Mouse (Mus musculus) forebrain, postnatal 0 days (tissue): ENCODE measurements around the gene Ehd1. TPM values are rescaled to one million over a fixed set of nuclear protein-coding genes. Genes with fewer than 3 reads are reported as not detected.
A peak's percentile ranks its signal among the peaks of the same experiment; 100 is the strongest.

ENCODE experiments used
- ATAC-seq: fragments of 200-750 bp; cut with Nextera tagmentation; 2 replicates; pipeline ENCODE4 v1.8.0; 2017; ENCODE audit warnings: mild to moderate bottlenecking, moderate library complexity
- DNase-seq: peaks from one replicate; pipeline ENCODE4 v3.0.0-alpha.2; 2015
- H3K27ac ChIP-seq: fragments of 300-500 bp; sonication (generic); 2 replicates; pipeline ENCODE4 v1.5.1; 2014; ENCODE audit warnings: low read depth, mild to moderate bottlenecking, antibody characterized with exemption, low read length, moderate library complexity, mixed read lengths
- H3K27me3 ChIP-seq: fragments of 300-500 bp; sonication (generic); 2 replicates; pipeline ENCODE4 v1.6.1; 2014; ENCODE audit warnings: mild to moderate bottlenecking, low read length, mixed read lengths; ENCODE audit not compliant: insufficient read depth
- H3K36me3 ChIP-seq: fragments of 300-500 bp; sonication (generic); 2 replicates; pipeline ENCODE4 v1.6.1; 2014; ENCODE audit warnings: mild to moderate bottlenecking, moderate library complexity; ENCODE audit not compliant: insufficient read depth
- H3K4me1 ChIP-seq: fragments of 300-500 bp; sonication (generic); 2 replicates; pipeline ENCODE4 v1.6.1; 2014; ENCODE audit warnings: antibody characterized with exemption; ENCODE audit not compliant: insufficient read depth
- H3K4me2 ChIP-seq: fragments of 300-500 bp; sonication (generic); 2 replicates; pipeline ENCODE4 v1.6.1; 2014; ENCODE audit warnings: low read depth, mild to moderate bottlenecking, moderate library complexity
- H3K4me3 ChIP-seq: fragments of 300-500 bp; sonication (generic); 2 replicates; pipeline ENCODE4 v1.5.1; 2014; ENCODE audit warnings: low read depth, low read length, mixed read lengths
- H3K9ac ChIP-seq: fragments of 300-500 bp; sonication (generic); 2 replicates; pipeline ENCODE4 v1.6.1; 2014; ENCODE audit warnings: mild to moderate bottlenecking
- H3K9me3 ChIP-seq: fragments of 300-500 bp; sonication (generic); 2 replicates; pipeline ENCODE4 v1.6.1; 2016; ENCODE audit warnings: low read length
- CTCF ChIP-seq: sonication (generic); IDR thresholded peaks from 2 replicates; pipeline ENCODE4 v1.5.1; 2016; ENCODE audit warnings: antibody characterized with exemption, control low read depth, low read depth
- WGBS: fragments of 180-500 bp; shearing (Covaris S2); extraction: QIAGEN DNeasy Blood & Tissue Kit; methylation state at CpG from one replicate; pipeline ENCODE4 v1.1.7; 2014; 5-methylcytosine and 5-hydroxymethylcytosine counted together
- polyA plus RNA-seq: library from polyadenylated mRNA; unstranded; fragments of >200 nt; fragmentation: Nextera tagmentation; extraction: Ambion mirVana; gene quantifications from 2 replicates; pipeline ENCODE4 v1.2.1, GENCODE M21; 2015
- total RNA-seq: library from RNA; depleted of rRNA; stranded (reverse); fragments of >200 nt; gene quantifications from 2 replicates; pipeline ENCODE4 v1.2.3, GENCODE M21; 2014

Gene Ehd1
- total and polyA plus RNA-seq, 2 experiments from 2014 or later, result 75.4 to 120 TPM

GRCm38 (mm10) chr19:6340524-6341452 lies 64.3 kb downstream of the Ehd1 start, which contains the start of gene Map4k2:
Map4k2 (plus strand) TSS chr19:6341135.
- 7% methylated on average over 71 of the region's 72 CpGs for WGBS

GRCm38 (mm10) chr19:6341453-6342077 lies 65.0 kb downstream of the Ehd1 start:
- peak overlapping the region; percentile 53 for H3K9ac ChIP-seq
- H3K9me3 ChIP-seq, result no peaks in the 10 kb centered on the region
- peak overlapping the region; percentile 93 for H3K4me2 ChIP-seq
- H3K4me3 ChIP-seq, result peak overlapping the region; percentile 50
- H3K27ac ChIP-seq, result no peak overlapping the region
- peaks cover 70% of the 10 kb centered on the region for H3K36me3 ChIP-seq
- no peaks in the 10 kb centered on the region for H3K27me3 ChIP-seq
- DNase-seq, result no peak
- WGBS, result 15% methylated on average over 23 of the region's 23 CpGs
- TF ChIP-seq CTCF, result no peak
- H3K4me1 ChIP-seq, result peaks cover 3% of the 10 kb centered on the region; the same call in 1 of the 2 replicates
- no peak for ATAC-seq

More at GRCm38 (mm10) chr19:6340524-6341452, 64.3 kb downstream of the Ehd1 start, which contains the start of gene Map4k2:
- Histone ChIP-seq H3K27me3 (no peaks in the 10 kb centered on the region), H3K4me1 (peaks cover 10% of the 10 kb centered on the region; the same call in 1 of the 2 replicates), H3K27ac (no peak within 1 kb of the TSS; the same call in 1 of the 2 replicates), H3K9ac (peak within 1 kb of the TSS; percentile 53), H3K4me3 (peak within 1 kb of the TSS; percentile 50), H3K36me3 (peaks cover 63% of the 10 kb centered on the region), H3K4me2 (peak within 1 kb of the TSS; percentile 93), H3K9me3 (no peaks in the 10 kb centered on the region)
- peak; percentile 65 for ATAC-seq
- TF ChIP-seq CTCF, result no peak; the same call in 1 of the 2 replicates
- DNase-seq, result peak; percentile 53

- ATAC-seq (no peak), DNase-seq (no peak)
- no peak overlapping the region for H3K27ac ChIP-seq
- no peak overlapping the region for H3K4me2 ChIP-seq
- peaks cover 73% of the 10 kb centered on the region for H3K36me3 ChIP-seq
- H3K4me1 ChIP-seq, result no peaks in the 10 kb centered on the region
- no peak overlapping the region for H3K9ac ChIP-seq
- no peaks in the 10 kb centered on the region for H3K9me3 ChIP-seq
- TF ChIP-seq CTCF, result no peak
- H3K4me3 ChIP-seq, result no peak overlapping the region
- WGBS, result 77% methylated on average over 5 of the region's 5 CpGs
- no peaks in the 10 kb centered on the region for H3K27me3 ChIP-seq
Measured at GRCm38 (mm10) chr19:6342276-6342933, 65.9 kb downstream of the Ehd1 start.

GRCm38 (mm10) chr19:6343066-6343925 lies 66.8 kb downstream of the Ehd1 start:
- H3K4me1 ChIP-seq, result no peaks in the 10 kb centered on the region
- TF ChIP-seq CTCF, result no peak

GRCm38 (mm10) chr19:6343996-6344395 lies 67.5 kb downstream of the Ehd1 start:
- no peaks in the 10 kb centered on the region for H3K4me1 ChIP-seq
- DNase-seq, result no peak
- H3K4me2 ChIP-seq, result no peak overlapping the region
- ATAC-seq, result no peak
- H3K4me3 ChIP-seq, result no peak overlapping the region
- H3K9ac ChIP-seq, result no peak overlapping the region
- WGBS, result 88% methylated on average over 5 of the region's 5 CpGs
- H3K27me3 ChIP-seq, result no peaks in the 10 kb centered on the region
- no peaks in the 10 kb centered on the region for H3K9me3 ChIP-seq
- no peak for TF ChIP-seq CTCF
- H3K36me3 ChIP-seq, result peaks cover 66% of the 10 kb centered on the region
- H3K27ac ChIP-seq, result no peak overlapping the region

More at GRCm38 (mm10) chr19:6343066-6343925, 66.8 kb downstream of the Ehd1 start:
- Histone ChIP-seq H3K36me3 (peaks cover 72% of the 10 kb centered on the region), H3K9ac (no peak overlapping the region), H3K27ac (no peak overlapping the region), H3K27me3 (no peaks in the 10 kb centered on the region), H3K4me2 (no peak overlapping the region), H3K4me3 (no peak overlapping the region), H3K9me3 (no peaks in the 10 kb centered on the region)
- DNase-seq, result no peak
- no peak for ATAC-seq
- 89% methylated on average over 19 of the region's 19 CpGs for WGBS

GRCm38 (mm10) chr19:6346023-6346422 lies 69.5 kb downstream of the Ehd1 start:
- ATAC-seq, result no peak
- Histone ChIP-seq H3K9ac (no peak overlapping the region), H3K27ac (no peak overlapping the region), H3K4me3 (no peak overlapping the region), H3K4me1 (no peaks in the 10 kb centered on the region), H3K36me3 (peaks cover 61% of the 10 kb centered on the region), H3K4me2 (no peak overlapping the region), H3K9me3 (no peaks in the 10 kb centered on the region), H3K27me3 (no peaks in the 10 kb centered on the region)
- WGBS, result 86% methylated on average over 5 of the region's 5 CpGs
- TF ChIP-seq CTCF, result no peak
- no peak for DNase-seq
